Comparison of ENCODE assay signal across 8 mouse cellular contexts in genomic region chr16:20621191-20621990, GRCm38 (mm10). TPM values are rescaled to one million over a fixed set of nuclear protein-coding genes. Genes with fewer than 3 reads are reported as not detected.
A peak's percentile ranks its signal among the peaks of the same experiment; 100 is the strongest.
DNase-seq lines count a peak whose midpoint lies in the region; ATAC-seq lines count a peak whose summit lies in the region.

Camk2n2 (minus strand) TSS chr16:20621287.

- peak within 1 kb of the TSS; percentile 91 for H3K9ac ChIP-seq in forebrain, embryonic 11.5 days (ENCODE audit: low read length)
- H3K9ac ChIP-seq in lung, embryonic 16.5 days (ENCODE audit: low read length) = peak within 1 kb of the TSS; percentile 65

- ATAC-seq in forebrain, embryonic 11.5 days (replicated peaks; ENCODE audit: low FRiP score) = peak; percentile 72
- peak; percentile 62 for ATAC-seq in lung, embryonic 16.5 days (ENCODE audit: low read depth)

- peaks cover 7% of the 10 kb centered on the region for H3K4me1 ChIP-seq in forebrain, embryonic 11.5 days (replicated peaks; ENCODE audit: control insufficient read depth, insufficient read depth, low read length)
- peaks cover 23% of the 10 kb centered on the region for H3K4me1 ChIP-seq in lung, embryonic 16.5 days (replicated peaks; ENCODE audit: control insufficient read depth, insufficient read depth, low read length)

- peak within 1 kb of the TSS; percentile 76 for H3K4me3 ChIP-seq in forebrain, embryonic 11.5 days (ENCODE audit: low read depth, low read length)
- peak within 1 kb of the TSS; percentile 75 for H3K4me3 ChIP-seq in lung, embryonic 16.5 days (ENCODE audit: low read length)

- intact Hi-C loops in heart, postnatal 25 days (cut with DNase I) = no loop called here

- peak within 1 kb of the TSS; percentile 87 for H3K27ac ChIP-seq in forebrain, embryonic 11.5 days (ENCODE audit: low read depth, low read length)
- peak within 1 kb of the TSS; percentile 49 for H3K27ac ChIP-seq in lung, embryonic 16.5 days (ENCODE audit: low read length)

- peaks cover 6% of the 10 kb centered on the region; the same call in 1 of the 2 replicates for H3K27me3 ChIP-seq in forebrain, embryonic 11.5 days (ENCODE audit: control insufficient read depth, insufficient read depth, low read length)
- H3K27me3 ChIP-seq in lung, embryonic 16.5 days (ENCODE audit: control insufficient read depth, insufficient read depth, low read depth, low read length) = peaks cover 22% of the 10 kb centered on the region

- peak within 1 kb of the TSS; percentile 94 for H3K4me2 ChIP-seq in forebrain, embryonic 11.5 days (ENCODE audit: low read depth, low read length, severe bottlenecking)
- peak within 1 kb of the TSS; percentile 82 for H3K4me2 ChIP-seq in lung, embryonic 16.5 days (ENCODE audit: low read depth, low read length)

- under 1% methylated on average over 82 of the region's 92 CpGs for WGBS in forebrain, embryonic 11.5 days
- under 1% methylated on average over 67 of the region's 92 CpGs for WGBS in lung, embryonic 16.5 days

- peak; percentile 62 for DNase-seq in Muller cell, postnatal 12 days (ENCODE audit: inconsistent ontology term)
- peak; percentile 45 for DNase-seq in c-Kit-positive CD71-positive TER-119-positive erythroid progenitor cells, embryonic 14.5 days (ENCODE audit: low spot score)
- DNase-seq in forebrain, embryonic 11.5 days (ENCODE audit: low spot score) = peak; percentile 84
- peak; percentile 47 for DNase-seq in heart, postnatal 25 days (ENCODE audit: low spot score)
- DNase-seq in kidney, postnatal 4 days = peak; percentile 76 to 80
- peak; percentile 16 for DNase-seq in ovary, postnatal 14 days (ENCODE audit: low spot score)
- peak; percentile 63 for DNase-seq in yolk sac, embryonic 10.5 days (ENCODE audit: low spot score)

- H3K9me3 ChIP-seq in forebrain, embryonic 11.5 days (ENCODE audit: control insufficient read depth, low read length) = no peaks in the 10 kb centered on the region
- H3K9me3 ChIP-seq in lung, embryonic 16.5 days (ENCODE audit: control insufficient read depth, low read length) = no peaks in the 10 kb centered on the region

- no peaks in the 10 kb centered on the region for H3K36me3 ChIP-seq in forebrain, embryonic 11.5 days (ENCODE audit: control insufficient read depth, insufficient read depth, low read length)
- no peaks in the 10 kb centered on the region for H3K36me3 ChIP-seq in lung, embryonic 16.5 days (ENCODE audit: control insufficient read depth, insufficient read depth, low read length)

RNA-seq across cellular contexts. Expression of gene Camk2n2, which starts in this region (rescaled TPM):
- polyA plus RNA-seq in forebrain, embryonic 11.5 days (2014; fragmentation: Nextera tagmentation; extraction: Ambion mirVana) = 5.0 and 5.3 TPM in 2 replicates
- under 1 TPM; 0.65 to 0.73 TPM for total RNA-seq in heart, postnatal 25 days (2021)
- polyA plus RNA-seq in lung, embryonic 16.5 days (2015; fragmentation: Nextera tagmentation; extraction: Ambion mirVana) = 0.59 and 0.88 TPM in 2 replicates

Comparison
In these comparisons a context has a peak if more than half of its experiments do, and no peak if none do; other contexts are left out.
1. Peak in every context shown above with its lines: DNase-seq, ATAC-seq, H3K4me3 ChIP-seq and H3K27ac ChIP-seq.
2. Peak in DNase-seq in heart, postnatal 25 days; RNA of the gene not detected or under 1 TPM.
3. Peak in ATAC-seq, H3K4me3 ChIP-seq, H3K27ac ChIP-seq, H3K9ac ChIP-seq and H3K4me2 ChIP-seq in lung, embryonic 16.5 days; RNA of the gene not detected or under 1 TPM.
4. DNase-seq: peak in every context shown above with its lines; median percentile 84 in forebrain, embryonic 11.5 days; 78 in kidney, postnatal 4 days; 63 in yolk sac, embryonic 10.5 days; 62 in Muller cell, postnatal 12 days; 47 in heart, postnatal 25 days; 45 in c-Kit-positive CD71-positive TER-119-positive erythroid progenitor cells, embryonic 14.5 days; 16 in ovary, postnatal 14 days.